Mouse (Mus musculus) MEL (cell line): ENCODE data around the gene Wdr41. TPM values are rescaled to one million over a fixed set of nuclear protein-coding genes. Genes with fewer than 3 reads are reported as not detected.

Experiments used
- DNase-seq: peaks from one replicate; pipeline ENCODE4 v3.0.0; 2011; ENCODE audit warnings: low read depth, low spot score
- H3K27ac ChIP-seq: 2 replicates; pipeline ENCODE4 v1.5.1; 2012; ENCODE audit warnings: low read depth, mild to moderate bottlenecking, control low read depth, low read length, moderate library complexity; ENCODE audit not compliant: control insufficient read depth
- H3K27me3 ChIP-seq, 2 experiments: fragments of 150-350 bp in 1 of 2; sonication (generic) in 1 of 2; 2 replicates each; pipeline ENCODE4 v1.6.1; 2012; ENCODE audit warnings: low read length in 2 of 2, mild to moderate bottlenecking in 2 of 2, improper control_type of control experiment in 1 of 2, moderate library complexity in 1 of 2; ENCODE audit not compliant: insufficient read depth in 2 of 2, control insufficient read depth in 1 of 2
- H3K36me3 ChIP-seq, 2 experiments: 2 replicates each; pipeline ENCODE4 v1.6.1; 2012 to 2014; ENCODE audit warnings: low read length in 2 of 2, improper control_type of control experiment in 1 of 2, inconsistent platforms in 1 of 2, mild to moderate bottlenecking in 1 of 2; ENCODE audit not compliant: insufficient read depth in 2 of 2, control insufficient read depth in 1 of 2
- H3K4me1 ChIP-seq, 2 experiments: fragments of 150-350 bp in 1 of 2; sonication (generic) in 1 of 2; 2 replicates each; pipeline ENCODE4 v1.6.1; 2012; ENCODE audit warnings: low read length in 2 of 2, improper control_type of control experiment in 1 of 2, mild to moderate bottlenecking in 1 of 2; ENCODE audit not compliant: insufficient read depth in 2 of 2, control insufficient read depth in 1 of 2
- H3K4me3 ChIP-seq, 2 experiments: fragments of 150-350 bp in 1 of 2; sonication (generic) in 1 of 2; 2 replicates each; pipeline ENCODE4 v1.5.1; 2012; ENCODE audit warnings: low read depth in 2 of 2, low read length in 2 of 2, mild to moderate bottlenecking in 2 of 2, moderate library complexity in 2 of 2, control low read depth in 1 of 2, improper control_type of control experiment in 1 of 2; ENCODE audit not compliant: control insufficient read depth in 1 of 2, insufficient read depth in 1 of 2
- H3K79me2 ChIP-seq: 2 replicates; pipeline ENCODE4 v1.6.1; 2012; ENCODE audit warnings: mild to moderate bottlenecking, low read length, moderate library complexity; ENCODE audit not compliant: control insufficient read depth, poor library complexity, insufficient read depth
- H3K9ac ChIP-seq: 2 replicates; pipeline ENCODE4 v1.6.1; 2012; ENCODE audit warnings: low read depth, mild to moderate bottlenecking, control low read depth, low read length, moderate library complexity; ENCODE audit not compliant: control insufficient read depth, poor library complexity, severe bottlenecking
- H3K9me3 ChIP-seq: fragments of 150-350 bp; sonication (generic); replicated peaks from 2 replicates; pipeline ENCODE4 v1.6.1; 2012; ENCODE audit warnings: mild to moderate bottlenecking, low read length, improper control_type of control experiment, moderate library complexity; ENCODE audit not compliant: insufficient read depth
- BHLHE40 ChIP-seq: IDR thresholded peaks from 2 replicates; pipeline ENCODE4 v1.6.1; 2012; ENCODE audit warnings: low read depth, mild to moderate bottlenecking, inconsistent platforms, low read length, improper control_type of control experiment, borderline replicate concordance
- CHD2 ChIP-seq: IDR thresholded peaks from 2 replicates; pipeline ENCODE4 v1.6.1; 2011; ENCODE audit warnings: low read length, improper control_type of control experiment
- ETS1 ChIP-seq: IDR thresholded peaks from 2 replicates; pipeline ENCODE4 v1.6.1; 2012; ENCODE audit warnings: low read depth, mild to moderate bottlenecking, inconsistent platforms, low read length, improper control_type of control experiment, moderate library complexity
- HCFC1 ChIP-seq: IDR thresholded peaks from 2 replicates; pipeline ENCODE4 v1.6.1; 2012; ENCODE audit warnings: low read depth, mild to moderate bottlenecking, inconsistent platforms, low read length, improper control_type of control experiment, moderate library complexity
- MAFK ChIP-seq: IDR thresholded peaks from 2 replicates; pipeline ENCODE4 v1.6.1; 2011; ENCODE audit warnings: low read depth, mild to moderate bottlenecking, low read length, improper control_type of control experiment, borderline replicate concordance
- MAZ ChIP-seq: IDR thresholded peaks from 2 replicates; pipeline ENCODE4 v1.6.1; 2012; ENCODE audit warnings: low read depth, mild to moderate bottlenecking, inconsistent platforms, low read length, improper control_type of control experiment
- MEF2A ChIP-seq: IDR thresholded peaks from 2 replicates; pipeline ENCODE4 v1.6.1; 2014; ENCODE audit warnings: low read depth, mild to moderate bottlenecking, inconsistent platforms, low read length, improper control_type of control experiment; ENCODE audit not compliant: poor library complexity, insufficient replicate concordance, severe bottlenecking; ENCODE audit errors: extremely low read depth
- MXI1 ChIP-seq: IDR thresholded peaks from 2 replicates; pipeline ENCODE4 v1.6.1; 2011; ENCODE audit warnings: mild to moderate bottlenecking, low read depth, low read length, improper control_type of control experiment
- MYB ChIP-seq: IDR thresholded peaks from 2 replicates; pipeline ENCODE4 v1.6.1; 2011; ENCODE audit warnings: mild to moderate bottlenecking, low read depth, low read length, improper control_type of control experiment
- MYC ChIP-seq: IDR thresholded peaks from 2 replicates; pipeline ENCODE4 v1.6.1; 2011; ENCODE audit warnings: low read depth, mild to moderate bottlenecking, low read length, improper control_type of control experiment, moderate library complexity
- NRF1 ChIP-seq: IDR thresholded peaks from 2 replicates; pipeline ENCODE4 v1.6.1; 2014; ENCODE audit warnings: low read depth, mild to moderate bottlenecking, inconsistent platforms, low read length, improper control_type of control experiment, moderate library complexity; ENCODE audit not compliant: poor library complexity, insufficient read depth, severe bottlenecking
- POLR2AphosphoS2 ChIP-seq: IDR thresholded peaks from 2 replicates; pipeline ENCODE4 v1.6.1; 2011; ENCODE audit warnings: low read length, improper control_type of control experiment
- RAD21 ChIP-seq: IDR thresholded peaks from 2 replicates; pipeline ENCODE4 v1.6.1; 2011; ENCODE audit warnings: mild to moderate bottlenecking, low read depth, low read length, improper control_type of control experiment
- SIN3A ChIP-seq: IDR thresholded peaks from 2 replicates; pipeline ENCODE4 v1.6.1; 2012; ENCODE audit warnings: low read length, improper control_type of control experiment, inconsistent platforms
- TAL1 ChIP-seq: IDR thresholded peaks from 2 replicates; pipeline ENCODE4 v1.6.1; 2012; ENCODE audit warnings: mild to moderate bottlenecking, inconsistent platforms, low read length, moderate library complexity, mixed read lengths
- TCF12 ChIP-seq: IDR thresholded peaks from 2 replicates; pipeline ENCODE4 v1.6.1; 2014; ENCODE audit warnings: low read depth, mild to moderate bottlenecking, inconsistent platforms, low read length, improper control_type of control experiment, moderate library complexity
- UBTF ChIP-seq: IDR thresholded peaks from 2 replicates; pipeline ENCODE4 v1.6.1; 2012; ENCODE audit warnings: low read depth, mild to moderate bottlenecking, inconsistent platforms, low read length, improper control_type of control experiment, moderate library complexity, borderline replicate concordance; ENCODE audit not compliant: insufficient read depth
- USF1 ChIP-seq: IDR thresholded peaks from 2 replicates; pipeline ENCODE4 v1.6.1; 2014; ENCODE audit warnings: low read depth, mild to moderate bottlenecking, inconsistent platforms, low read length, improper control_type of control experiment, moderate library complexity
- USF2 ChIP-seq, 2 experiments: IDR thresholded peaks; 2 replicates each; pipeline ENCODE4 v1.6.1; 2011 to 2012; ENCODE audit warnings: improper control_type of control experiment in 2 of 2, low read length in 2 of 2, borderline replicate concordance in 1 of 2, inconsistent platforms in 1 of 2, low read depth in 1 of 2, mild to moderate bottlenecking in 1 of 2; ENCODE audit not compliant: insufficient read depth in 1 of 2
- polyA plus RNA-seq, 2 experiments: library from polyadenylated mRNA; stranded (reverse) in 1 of 2; unstranded in 1 of 2; fragments of >175 nt in 1 of 2; fragments of >200 nt in 1 of 2; gene quantifications; 2 replicates each; pipeline versions ENCODE4 v1.2.1 to v1.2.4; 2012; ENCODE audit warnings: low replicate concordance in 2 of 2, low read depth in 1 of 2; ENCODE audit not compliant: insufficient read length in 2 of 2, insufficient read depth in 1 of 2, missing spikeins in 1 of 2
- total RNA-seq: library from RNA; depleted of rRNA; stranded (reverse); fragments of 300-350 nt; gene quantifications from 2 replicates; pipeline ENCODE4 v1.2.3, GENCODE M21; 2012

The Wdr41 gene
- total and polyA plus RNA-seq, 3 experiments = 14.3 TPM; not detected in 1

DNA sequence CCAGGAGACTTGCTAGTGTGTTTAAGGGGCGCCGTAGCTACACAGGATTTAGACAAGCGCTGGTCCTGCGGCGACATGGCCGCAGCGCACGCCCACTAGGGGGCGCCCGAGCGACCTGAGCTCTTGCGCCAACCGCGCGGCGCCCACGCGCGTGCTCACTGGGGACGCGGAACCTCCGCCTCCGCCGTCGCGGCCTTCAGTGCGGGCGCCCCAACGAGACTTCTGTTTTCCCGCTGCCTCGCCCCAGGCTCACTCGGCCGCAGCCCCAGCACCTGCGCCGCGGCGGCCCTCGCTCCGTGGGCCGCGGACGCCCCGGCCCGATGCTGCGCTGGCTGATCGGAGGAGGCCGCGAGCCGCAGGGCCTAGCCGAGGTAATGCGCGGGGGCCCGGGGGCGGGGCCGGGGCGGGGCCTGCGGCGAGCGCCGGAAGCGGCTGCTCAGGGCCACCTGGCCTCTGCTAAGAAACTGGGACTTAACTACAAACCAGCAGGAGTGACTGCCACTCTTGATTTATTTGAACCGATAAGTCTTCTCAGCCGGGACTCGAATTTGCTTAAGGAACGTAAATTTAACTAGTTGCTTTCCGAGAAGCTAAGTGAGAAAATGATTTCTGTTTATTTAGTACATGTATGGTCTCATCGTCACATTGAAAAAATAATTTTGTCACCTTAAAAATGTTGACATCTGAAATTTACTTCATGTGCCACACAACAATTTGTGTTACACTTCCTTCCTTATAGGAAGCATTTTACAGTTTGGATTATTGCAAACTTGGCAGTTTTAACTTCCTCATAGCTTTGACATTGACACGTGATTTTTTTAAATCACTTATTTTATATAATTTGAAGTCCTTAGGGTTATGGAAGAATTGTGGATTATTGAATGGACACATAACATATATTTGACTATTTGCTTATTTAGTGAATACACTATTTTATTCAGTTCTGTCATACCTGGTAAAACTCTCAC is at the start of gene Wdr41 (continued):
- no peak for TF ChIP-seq TAL1
- peak; percentile 79 for TF ChIP-seq NRF1
- TF ChIP-seq SIN3A = peak; percentile 45; the same call in 1 of the 2 replicates
- peak; percentile 77 for TF ChIP-seq ETS1
- TF ChIP-seq POLR2AphosphoS2 = no peak

DNA sequence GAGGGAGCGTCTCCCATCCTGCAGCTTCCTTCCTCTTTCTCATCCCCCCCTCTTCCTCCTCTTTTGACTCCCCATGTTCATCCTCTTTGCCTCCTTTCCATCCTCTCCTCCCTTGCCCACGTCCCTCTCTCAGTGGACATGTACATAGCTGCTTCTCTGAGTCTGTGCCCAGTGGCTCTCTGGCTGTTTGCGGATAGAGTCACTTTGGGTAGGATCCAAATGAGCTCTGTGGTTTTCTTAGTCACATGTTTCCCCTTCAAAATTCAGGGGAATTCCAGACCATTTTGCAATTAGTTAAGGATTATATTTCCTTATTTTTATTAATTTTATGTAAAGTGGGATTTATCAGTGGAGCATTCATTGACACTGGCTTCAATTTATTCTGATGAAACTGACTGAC is 48.1 kb upstream of the Wdr41 start:
- no peaks in the 10 kb centered on the region for H3K4me1 ChIP-seq
- TF ChIP-seq POLR2AphosphoS2 = no peak

DNA sequence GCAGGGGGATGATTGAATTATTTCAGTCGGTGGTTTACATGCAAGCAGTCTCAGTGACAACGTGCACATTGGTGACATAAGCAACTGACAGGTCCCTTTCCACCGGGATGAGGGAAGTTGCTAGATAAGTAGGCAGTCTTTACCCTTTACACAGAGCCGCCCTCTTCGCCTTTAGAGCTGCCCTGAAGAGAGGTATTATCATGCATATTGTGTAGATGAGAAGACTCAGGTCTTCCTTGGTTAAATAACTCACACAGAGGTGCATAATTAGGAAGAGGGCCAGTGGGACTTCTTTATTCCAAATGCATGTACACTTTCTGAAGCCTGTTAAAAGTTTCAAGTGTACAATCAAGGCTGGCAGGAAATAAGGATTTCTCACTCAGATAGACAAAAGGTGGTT is 37.7 kb upstream of the Wdr41 start:
- H3K4me3 ChIP-seq = no peak overlapping the region
- H3K36me3 ChIP-seq = no peaks in the 10 kb centered on the region; a peak in 1 of 4 replicates
- H3K27ac ChIP-seq = no peak overlapping the region
- peaks cover 0 to 4% of the 10 kb centered on the region in 2 experiments; a peak in 2 of 4 replicates for H3K27me3 ChIP-seq
- H3K9me3 ChIP-seq = no peaks in the 10 kb centered on the region
- DNase-seq = no peak
- TF ChIP-seq CHD2 (no peak), HCFC1 (no peak), USF1 (no peak), MYB (no peak), BHLHE40 (no peak), MAFK (no peak), UBTF (no peak), MXI1 (no peak), RAD21 (no peak), TCF12 (no peak), MEF2A (no peak), MYC (no peak), MAZ (no peak), USF2 (IDR thresholded peaks at IDR 0.05; ENCODE audit: borderline replicate concordance in 1 of 2, insufficient read depth in 1 of 2, low read depth in 1 of 2, low read length in 2 of 2) (no peak)
- H3K79me2 ChIP-seq = no peaks in the 10 kb centered on the region
- H3K9ac ChIP-seq = no peak overlapping the region
- no peaks in the 10 kb centered on the region for H3K4me1 ChIP-seq

More for the DNA sequence above, 48.1 kb upstream of the Wdr41 start:
- no peaks in the 10 kb centered on the region for H3K27me3 ChIP-seq
- no peaks in the 10 kb centered on the region for H3K36me3 ChIP-seq
- H3K9ac ChIP-seq = no peak overlapping the region
- H3K4me3 ChIP-seq = no peak overlapping the region
- no peak for DNase-seq
- H3K27ac ChIP-seq = no peak overlapping the region
- no peaks in the 10 kb centered on the region for H3K9me3 ChIP-seq
- no peaks in the 10 kb centered on the region for H3K79me2 ChIP-seq
